ENCODE assay signal across 8 mouse cellular contexts in genomic region chr16:33380882-33381613, GRCm38 (mm10). TPM values are rescaled to one million over a fixed set of nuclear protein-coding genes. Genes with fewer than 3 reads are reported as not detected.
DNase-seq lines count a peak whose midpoint lies in the region; ATAC-seq and TF ChIP-seq lines count a peak whose summit lies in the region.

No protein-coding gene starts in this region.

- H3K9ac ChIP-seq in CH12.LX (ENCODE audit: insufficient read depth, low read depth), result peak overlapping the region; percentile 98
- peak overlapping the region; percentile 90 for H3K9ac ChIP-seq in embryonic facial prominence, embryonic 15.5 days
- H3K9ac ChIP-seq in heart, embryonic 11.5 days (ENCODE audit: low read depth, low read length), result peak overlapping the region; percentile 95

- in situ Hi-C loops in CH12.LX (cut with MboI; ENCODE audit: low pct_ligation_motif_present, low pct_unique_long_range_greater_than_20kb, low sequenced_read_pairs), result no loop called here

- H3K27me3 ChIP-seq in CH12.LX (replicated peaks), result no peaks in the 10 kb centered on the region
- no peaks in the 10 kb centered on the region for H3K27me3 ChIP-seq in embryonic facial prominence, embryonic 15.5 days
- H3K27me3 ChIP-seq in heart, embryonic 11.5 days (ENCODE audit: control insufficient read depth, insufficient read depth, low read length), result no peaks in the 10 kb centered on the region

- peaks cover 3 to 35% of the 10 kb centered on the region in 2 experiments; a peak in 3 of 4 replicates for H3K4me1 ChIP-seq in CH12.LX (ENCODE audit: control insufficient read depth in 1 of 2, insufficient read depth in 2 of 2)
- H3K4me1 ChIP-seq in bone marrow, adult 2 months (ENCODE audit: control insufficient read depth, insufficient read depth, low read length), result no peaks in the 10 kb centered on the region; the same call in 1 of the 2 replicates
- peaks cover 19% of the 10 kb centered on the region for H3K4me1 ChIP-seq in embryonic facial prominence, embryonic 15.5 days
- H3K4me1 ChIP-seq in heart, embryonic 11.5 days (ENCODE audit: control insufficient read depth, insufficient read depth, low read length), result peaks cover 11% of the 10 kb centered on the region; the same call in 1 of the 2 replicates
- peaks cover 10% of the 10 kb centered on the region; the same call in 1 of the 2 replicates for H3K4me1 ChIP-seq in lung, adult 2 months (ENCODE audit: control insufficient read depth, insufficient read depth, low read length)
- H3K4me1 ChIP-seq in olfactory bulb, adult 2 months (ENCODE audit: control insufficient read depth, insufficient read depth, low read length), result peaks cover 8% of the 10 kb centered on the region

- H3K4me3 ChIP-seq in CH12.LX (replicated peaks in 1 of 3; ENCODE audit: low read depth in 2 of 3, low read length in 2 of 3, poor library complexity in 1 of 3), result peak overlapping the region; percentile 80 to 94 (median 85)
- H3K4me3 ChIP-seq in bone marrow, adult 2 months (replicated peaks; ENCODE audit: control insufficient read depth, low read depth, low read length), result peak overlapping the region; percentile 84
- H3K4me3 ChIP-seq in embryonic facial prominence, embryonic 15.5 days (replicated peaks), result peak overlapping the region; percentile 87
- H3K4me3 ChIP-seq in heart, embryonic 11.5 days (ENCODE audit: low read depth, low read length), result peak overlapping the region; percentile 77
- H3K4me3 ChIP-seq in lung, adult 2 months (replicated peaks; ENCODE audit: extremely low read depth, low read depth, low read length), result peak overlapping the region; percentile 77
- H3K4me3 ChIP-seq in olfactory bulb, adult 2 months (ENCODE audit: insufficient read depth, low read depth, low read length), result peak overlapping the region; percentile 69

- peak; percentile 42 for DNase-seq in CH12.LX (ENCODE audit: extremely low read depth)
- peak; percentile 59 for DNase-seq in kidney, postnatal 14 days
- peak; percentile 50 for DNase-seq in lung, adult 2 months
- DNase-seq in thymus, postnatal 0 days (ENCODE audit: low spot score), result peak; percentile 56

- no peak for TF ChIP-seq EP300 in CH12.LX (IDR thresholded peaks at IDR 0.05; ENCODE audit: low read length)

- H3K79me2 ChIP-seq in CH12.LX (replicated peaks; ENCODE audit: control insufficient read depth, extremely low read depth, insufficient read depth, poor library complexity, severe bottlenecking), result peaks cover 53% of the 10 kb centered on the region

- peak overlapping the region; percentile 55; the same call in 1 of the 2 replicates for H3K4me2 ChIP-seq in CH12.LX (ENCODE audit: insufficient read depth, low read depth, poor library complexity, severe bottlenecking)
- peak overlapping the region; percentile 72 for H3K4me2 ChIP-seq in embryonic facial prominence, embryonic 15.5 days (replicated peaks)
- H3K4me2 ChIP-seq in heart, embryonic 11.5 days, result peak overlapping the region; percentile 94

- dilution Hi-C loops in CH12.LX (cut with MboI; ENCODE audit: extremely low pct_ligation_motif_present, extremely low pct_unique_long_range_greater_than_20kb, low sequenced_read_pairs), result no loop called here

- H3K36me3 ChIP-seq in CH12.LX (replicated peaks in 1 of 2; ENCODE audit: control insufficient read depth in 1 of 2, insufficient read depth in 1 of 2, low read length in 1 of 2), result peaks cover 4 to 44% of the 10 kb centered on the region in 2 experiments
- H3K36me3 ChIP-seq in embryonic facial prominence, embryonic 15.5 days, result no peaks in the 10 kb centered on the region
- no peaks in the 10 kb centered on the region for H3K36me3 ChIP-seq in heart, embryonic 11.5 days (ENCODE audit: control insufficient read depth, insufficient read depth, low read length)

- no peak for TF ChIP-seq CTCF in CH12.LX (conservative IDR thresholded peaks at IDR 0.05 in 1 of 2, IDR thresholded peaks at IDR 0.05 in 1 of 2; ENCODE audit: low read depth in 2 of 2, low read length in 2 of 2)
- no peak for TF ChIP-seq CTCF in bone marrow, adult 2 months (IDR thresholded peaks at IDR 0.05; ENCODE audit: control insufficient read depth, insufficient read depth, low read length)
- TF ChIP-seq CTCF in lung, adult 2 months (IDR thresholded peaks at IDR 0.05; ENCODE audit: insufficient read depth, low read length), result no peak
- TF ChIP-seq CTCF in olfactory bulb, adult 2 months (IDR thresholded peaks at IDR 0.05; ENCODE audit: insufficient read depth, low read depth, low read length), result no peak

- peak; percentile 77 for ATAC-seq in embryonic facial prominence, embryonic 15.5 days (ENCODE audit: insufficient number of reproducible peaks, low FRiP score, low TSS enrichment, low read depth)
- ATAC-seq in heart, embryonic 11.5 days (replicated peaks; ENCODE audit: insufficient number of reproducible peaks, low FRiP score, low TSS enrichment), result peak; percentile 79

- no peaks in the 10 kb centered on the region for H3K9me3 ChIP-seq in CH12.LX (replicated peaks; ENCODE audit: low read length)
- H3K9me3 ChIP-seq in embryonic facial prominence, embryonic 15.5 days (replicated peaks), result no peaks in the 10 kb centered on the region
- H3K9me3 ChIP-seq in heart, embryonic 11.5 days (replicated peaks; ENCODE audit: control insufficient read depth, low read length), result no peaks in the 10 kb centered on the region

- peak; percentile 18; the same call in 1 of the 2 replicates for TF ChIP-seq POLR2A in CH12.LX (IDR thresholded peaks at IDR 0.05; ENCODE audit: low read depth, low read length)
- TF ChIP-seq POLR2A in bone marrow, adult 2 months (IDR thresholded peaks at IDR 0.05; ENCODE audit: borderline replicate concordance, control insufficient read depth, low read depth, low read length), result no peak
- no peak for TF ChIP-seq POLR2A in lung, adult 2 months (IDR thresholded peaks at IDR 0.05; ENCODE audit: borderline replicate concordance, extremely low read depth, low read depth, low read length)
- TF ChIP-seq POLR2A in olfactory bulb, adult 2 months (IDR thresholded peaks at IDR 0.05; ENCODE audit: insufficient read depth, low read depth, low read length), result no peak; the same call in 1 of the 2 replicates

- WGBS in bone marrow, adult 2 months, result 1% methylated on average over 62 of the region's 80 CpGs
- WGBS in embryonic facial prominence, embryonic 15.5 days, result under 1% methylated on average over 41 of the region's 80 CpGs
- 1% methylated on average over 50 of the region's 80 CpGs for WGBS in heart, embryonic 11.5 days (ENCODE audit: insufficient replicate concordance)
- 1% methylated on average over 54 of the region's 80 CpGs for WGBS in lung, adult 2 months
- WGBS in olfactory bulb, adult 2 months, result under 1% methylated on average over 65 of the region's 80 CpGs

- no peak for TF ChIP-seq RAD21 in CH12.LX (IDR thresholded peaks at IDR 0.05; ENCODE audit: low read depth, low read length)

- peak overlapping the region; percentile 54 for H3K27ac ChIP-seq in CH12.LX (ENCODE audit: insufficient read depth, low read depth)
- peak overlapping the region; percentile 82 for H3K27ac ChIP-seq in bone marrow, adult 2 months (ENCODE audit: control insufficient read depth, insufficient read depth, low read depth, low read length, poor library complexity)
- peak overlapping the region; percentile 95 for H3K27ac ChIP-seq in embryonic facial prominence, embryonic 15.5 days (replicated peaks)
- peak overlapping the region; percentile 95 for H3K27ac ChIP-seq in heart, embryonic 11.5 days (ENCODE audit: low read depth, low read length)
- peak overlapping the region; percentile 88 for H3K27ac ChIP-seq in olfactory bulb, adult 2 months (ENCODE audit: insufficient read depth, low read depth, low read length)

TF ChIP-seq in CH12.LX, 34 proteins besides CTCF, POLR2A, EP300 and RAD21:
- TF ChIP-seq MXI1 (IDR thresholded peaks at IDR 0.05; ENCODE audit: low read depth, low read length), result peak; percentile 23; the same call in 1 of the 2 replicates
- 0 out of 2 replicates have a peak, but pooled peaks have one; percentile 36 for TF ChIP-seq NELFE (IDR thresholded peaks at IDR 0.05; ENCODE audit: low read depth, low read length)
- TF ChIP-seq IRF4 (IDR thresholded peaks at IDR 0.05; ENCODE audit: low read depth, low read length), result 0 out of 2 replicates have a peak, but pooled peaks have one; percentile 8
- no peak for TF ChIP-seq JUN (IDR thresholded peaks at IDR 0.05; ENCODE audit: insufficient read depth, low read depth, low read length)
- 0 out of 2 replicates have a peak, but pooled peaks have one; percentile 20 for TF ChIP-seq ELF1 (IDR thresholded peaks at IDR 0.05; ENCODE audit: low read depth, low read length)
- TF ChIP-seq UBTF (IDR thresholded peaks at IDR 0.05; ENCODE audit: low read depth, low read length), result peak; percentile 62

RNA-seq across cellular contexts. Expression of gene Zfp148, which starts 0.4 kb away (rescaled TPM):
- 19.5 and 23.2 TPM in 2 replicates for total RNA-seq in CH12.LX (2012; rRNA removed)
- total RNA-seq in CH12.LX (2014; rRNA removed), result 28.6 and 30.4 TPM in 2 replicates
- polyA plus RNA-seq in CH12.LX (2012; ENCODE audit: insufficient read length, low read depth), result 36.6 and 39.9 TPM in 2 replicates
- 21.4 and 30.6 TPM in 2 replicates for polyA plus RNA-seq in bone marrow, adult 2 months (2011; ENCODE audit: insufficient read depth, insufficient read length, low replicate concordance, missing spikeins)
- 55.3 and 58.8 TPM in 2 replicates for polyA plus RNA-seq in embryonic facial prominence, embryonic 15.5 days (2015; fragmentation: Nextera tagmentation; extraction: Ambion mirVana)
- polyA plus RNA-seq in heart, embryonic 11.5 days (2014; fragmentation: Nextera tagmentation; extraction: Ambion mirVana), result 37.8 and 39.2 TPM in 2 replicates
- 6.2 and 9.1 TPM in 2 replicates for polyA plus RNA-seq in lung, adult 2 months (2012; rRNA removed)
- 48.4 and 83.8 TPM in 2 replicates for polyA plus RNA-seq in olfactory bulb, adult 2 months (2012; ENCODE audit: insufficient read depth, insufficient read length, low replicate concordance, missing spikeins)
- 55.0 and 59.5 TPM in 2 replicates for polyA plus RNA-seq in thymus, postnatal 0 days (2015; fragmentation: Nextera tagmentation; extraction: Ambion mirVana)

Comparison
In these comparisons a context has a peak if more than half of its experiments do, and no peak if none do; other contexts are left out.
1. Peak in every context shown above with its lines: DNase-seq, ATAC-seq, H3K4me3 ChIP-seq and H3K27ac ChIP-seq.